Mouse (Mus musculus) Patski (cell line): ENCODE results near the gene Med25. TPM values are rescaled to one million over a fixed set of nuclear protein-coding genes. Genes with fewer than 3 reads are reported as not detected.

ENCODE experiments used
- ATAC-seq: fragments of 100-300 bp; one replicate; pipeline ENCODE4 v1.8.0; 2021
- CTCF ChIA-PET: fragments of 350-600 bp; sonication (Branson Sonifier 250); formaldehyde crosslinking; loops from one replicate; lab custom pipeline; 2022; ENCODE audit warnings: inconsistent platforms; lab: Charles Lee
- POLR2A ChIA-PET: fragments of 350-600 bp; sonication (Branson Sonifier 250); formaldehyde crosslinking; loops from one replicate; lab custom pipeline; 2022; ENCODE audit warnings: antibody characterized with exemption, inconsistent platforms; lab: Charles Lee
- DNase-seq: peaks from one replicate; pipeline ENCODE4 v3.0.0-alpha.2; 2011; ENCODE audit warnings: low read depth, low spot score
- H3K27me3 ChIP-seq: fragments of 371-371 bp; one replicate; pipeline ENCODE4 v1.5.1; 2021
- CTCF ChIP-seq: fragments of 100-300 bp; IDR thresholded peaks from one replicate; pipeline ENCODE4 v1.5.1; 2021
- in situ Hi-C: fragments of 300-500 bp; cut with MboI; formaldehyde crosslinking; loops from 3 replicates; pipeline ENCODE4 v1.11.1; 2018; ENCODE audit warnings: low pct_unique_long_range_greater_than_20kb, mixed read lengths
- polyA plus RNA-seq: library from polyadenylated mRNA; unstranded; gene quantifications from one replicate; pipeline ENCODE4 v1.2.3, GENCODE M21; 2021

Gene Med25
- polyA plus RNA-seq, 1 experiment from 2014 or later, result 96.8 TPM

- DNase-seq (no peak), ATAC-seq (no peak)
- in situ Hi-C loops, result loop anchor here (25.0 kb wide), 1 partner anchor 861 kb away; the partner anchor contains the start of genes Dbp, Fam83e, Rpl18 and Sphk2
- ChIA-PET POLR2A (interaction anchor here (2.2 kb wide), 1 partner anchor 107 kb away, joined by 5 read pairs; no protein-coding TSS in a partner anchor), CTCF (interaction anchor here (1.2 to 1.5 kb wide), 2 partner anchors 10 to 106 kb away, joined by 4 read pairs; no protein-coding TSS in a partner anchor)
- no peak for TF ChIP-seq CTCF
- H3K27me3 ChIP-seq, result no peaks in the 10 kb centered on the region
These were observed 40.8 kb downstream of the Med25 start for GRCm38 (mm10) chr7:44851625-44852234.

GRCm38 (mm10) chr7:44850789-44851624 lies 41.5 kb downstream of the Med25 start:
- ATAC-seq (no peak), DNase-seq (no peak)
- H3K27me3 ChIP-seq, result no peaks in the 10 kb centered on the region
- CTCF ChIA-PET, result interaction anchor here (1.1 to 1.5 kb wide), 4 partner anchors 9 to 107 kb away, joined by 3 to 4 read pairs (median 4); no protein-coding TSS in a partner anchor
- TF ChIP-seq CTCF, result no peak
- POLR2A ChIA-PET, result interaction anchor here (1.5 to 2.2 kb wide), 2 partner anchors 14 to 107 kb away, joined by 4 to 5 read pairs; no protein-coding TSS in a partner anchor
- in situ Hi-C loops, result loop anchor here (25.0 kb wide), 1 partner anchor 861 kb away; the partner anchor contains the start of genes Dbp, Fam83e, Rpl18 and Sphk2

DNA sequence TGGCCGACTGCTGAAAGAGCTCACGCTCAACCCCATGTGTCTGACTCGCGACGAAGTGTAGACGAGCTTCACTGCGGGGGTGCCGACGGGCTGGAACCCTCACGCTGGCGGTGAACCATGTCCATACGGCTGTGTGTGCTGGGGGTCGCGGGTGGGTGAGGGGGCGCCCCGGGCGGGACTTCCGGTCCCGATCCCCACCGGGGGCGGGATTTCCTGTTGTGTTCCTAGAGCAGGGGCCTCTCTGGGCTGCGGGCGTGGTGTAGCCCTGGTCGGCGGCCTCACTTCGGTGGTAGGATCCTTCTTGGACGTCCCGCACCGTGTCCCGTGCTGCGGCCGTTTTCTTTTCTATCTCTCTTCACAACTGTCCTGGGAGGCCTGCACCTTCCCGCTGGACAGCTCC lies 42.4 kb downstream of the Med25 start:
- H3K27me3 ChIP-seq, result no peaks in the 10 kb centered on the region
- DNase-seq, result no peak
- in situ Hi-C loops, result loop anchor here (25.0 kb wide), 1 partner anchor 862 kb away; the partner anchor contains the start of genes Dbp, Fam83e, Rpl18 and Sphk2
- TF ChIP-seq CTCF, result no peak
- ATAC-seq, result no peak
- POLR2A ChIA-PET, result interaction anchor here (0.6 to 2.2 kb wide), 4 partner anchors 8 to 108 kb away, joined by 3 to 5 read pairs (median 4); no protein-coding TSS in a partner anchor
- CTCF ChIA-PET, result interaction anchor here (1.1 to 1.5 kb wide), 3 partner anchors 10 to 26 kb away, joined by 3 to 4 read pairs (median 3); no protein-coding TSS in a partner anchor

DNA sequence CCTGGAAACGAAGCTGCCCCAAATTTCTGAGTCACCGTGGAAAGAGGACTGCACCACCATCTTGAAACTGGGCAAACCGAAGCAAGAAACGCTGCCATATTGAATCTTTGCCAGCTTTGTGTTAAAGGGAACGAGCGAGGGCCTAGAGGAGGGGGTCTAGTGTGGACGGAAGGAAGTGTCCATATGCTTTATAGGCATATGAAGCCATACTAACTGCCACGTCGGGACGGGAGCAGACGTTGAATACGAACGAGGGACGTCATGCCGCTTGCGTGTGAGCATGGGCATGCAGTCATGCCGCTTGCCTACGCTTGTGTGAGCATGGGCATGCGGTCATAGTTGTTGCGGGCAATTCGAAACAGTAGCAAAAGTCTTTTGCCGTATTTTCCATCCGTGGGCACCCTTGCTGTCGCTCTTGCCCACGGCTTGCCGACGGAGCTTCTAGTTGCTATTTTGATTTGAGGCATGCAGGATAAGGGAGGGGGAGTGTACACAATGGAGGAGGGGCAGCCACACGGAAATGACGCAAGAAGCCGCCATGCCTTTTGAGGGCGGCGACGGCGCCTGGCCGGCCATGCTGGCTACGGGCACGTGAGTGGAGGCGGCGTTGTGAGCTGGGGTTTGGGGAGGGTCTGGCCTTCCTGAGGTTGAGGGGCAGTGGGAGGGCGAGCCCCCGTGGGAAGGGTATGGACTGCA lies 42.9 kb downstream of the Med25 start:
- TF ChIP-seq CTCF, result no peak
- ChIA-PET CTCF (interaction anchor here (1.1 kb wide), 1 partner anchor 25 kb away, joined by 3 read pairs; no protein-coding TSS in a partner anchor), POLR2A (interaction anchor here (0.6 to 2.2 kb wide), 5 partner anchors 8 to 109 kb away, joined by 3 to 5 read pairs (median 3); no protein-coding TSS in a partner anchor)
- H3K27me3 ChIP-seq, result no peaks in the 10 kb centered on the region
- in situ Hi-C loops, result loop anchor here (25.0 kb wide), 1 partner anchor 863 kb away; the partner anchor contains the start of genes Dbp, Fam83e, Rpl18 and Sphk2
- peak; percentile 69 for DNase-seq
- ATAC-seq, result peak; percentile 32

GRCm38 (mm10) chr7:44848561-44849415 lies 43.7 kb downstream of the Med25 start, which contains the start of the genes Akt1s1 and Tbc1d17:
Gene Akt1s1, plus strand, starts transcription at chr7:44848991.
Gene Tbc1d17, minus strand, starts transcription at chr7:44849079.
- no peaks in the 10 kb centered on the region for H3K27me3 ChIP-seq
- in situ Hi-C loops, result no loop called here
- TF ChIP-seq CTCF, result no peak
- ATAC-seq, result peak; percentile 70
- ChIA-PET POLR2A (interaction anchor here (0.6 to 0.7 kb wide), 2 partner anchors 30 to 51 kb away, joined by 3 read pairs; no protein-coding TSS in a partner anchor), CTCF (no interaction called here)
- DNase-seq, result peak; percentile 100

GRCm38 (mm10) chr7:44847772-44848171 lies 44.7 kb downstream of the Med25 start:
- ATAC-seq (no peak), DNase-seq (no peak)
- no peaks in the 10 kb centered on the region for H3K27me3 ChIP-seq
- TF ChIP-seq CTCF, result no peak
- POLR2A ChIA-PET, result no interaction called here
- CTCF ChIA-PET, result no interaction called here
- in situ Hi-C loops, result no loop called here

GRCm38 (mm10) chr7:44846804-44847203 lies 45.7 kb downstream of the Med25 start:
- in situ Hi-C loops, result no loop called here
- no peak for TF ChIP-seq CTCF
- DNase-seq (no peak), ATAC-seq (no peak)
- ChIA-PET CTCF (no interaction called here), POLR2A (no interaction called here)
- H3K27me3 ChIP-seq, result no peaks in the 10 kb centered on the region

- POLR2A ChIA-PET, result no interaction called here
- no peak for TF ChIP-seq CTCF
- no peak for DNase-seq
- in situ Hi-C loops, result no loop called here
- no peak for ATAC-seq
- no peaks in the 10 kb centered on the region for H3K27me3 ChIP-seq
- CTCF ChIA-PET, result interaction anchor here (1.8 kb wide), 1 partner anchor 21 kb away, joined by 6 read pairs; no protein-coding TSS in a partner anchor
These were observed 47.5 kb downstream of the Med25 start for GRCm38 (mm10) chr7:44845006-44845405.
